Mouse (Mus musculus) layer of hippocampus, postnatal 36 days (tissue): ENCODE measurements around the gene Kdm2b. TPM values are rescaled to one million over a fixed set of nuclear protein-coding genes. Genes with fewer than 3 reads are reported as not detected.

Experiments
- DNase-seq, 2 experiments: peaks; one replicate each; pipeline ENCODE4 v3.0.0; 2022
- total RNA-seq, 2 experiments: library from RNA; stranded (reverse); gene quantifications; 2 replicates each; pipeline ENCODE4 v1.2.3; 2021

Gene Kdm2b
- total RNA-seq, 2 experiments from 2014 or later = 35.3 to 43.9 TPM

- peak in 1 of 2 experiments; percentile 45 for DNase-seq
These were observed 17.5 kb downstream of the Kdm2b start for GRCm38 (mm10) chr5:122972116-122972515.

- no peak for DNase-seq
These were observed 18.2 kb downstream of the Kdm2b start for GRCm38 (mm10) chr5:122971438-122971837.

GRCm38 (mm10) chr5:122970056-122970455 is 19.6 kb downstream of the Kdm2b start:
- no peak for DNase-seq

GRCm38 (mm10) chr5:122968322-122968721 is 21.3 kb downstream of the Kdm2b start:
- DNase-seq = peak; percentile 66 to 74

GRCm38 (mm10) chr5:122965427-122965826 is 24.2 kb downstream of the Kdm2b start:
- DNase-seq = no peak

GRCm38 (mm10) chr5:122964853-122965252 is 24.8 kb downstream of the Kdm2b start:
- DNase-seq = no peak

GRCm38 (mm10) chr5:122961905-122962304 is 27.7 kb downstream of the Kdm2b start:
- DNase-seq = no peak

GRCm38 (mm10) chr5:122959391-122959790 is 30.2 kb downstream of the Kdm2b start:
- DNase-seq = no peak

GRCm38 (mm10) chr5:122956059-122956458 is 33.6 kb downstream of the Kdm2b start:
- DNase-seq = no peak

GRCm38 (mm10) chr5:122951913-122952641 is 37.5 kb downstream of the Kdm2b start:
- DNase-seq = peak in 1 of 2 experiments; percentile 21

- peak; percentile 25 to 44 for DNase-seq
These were observed 38.3 kb downstream of the Kdm2b start for GRCm38 (mm10) chr5:122951056-122951912.

- peak; percentile 60 to 76 for DNase-seq
These were observed 39.2 kb downstream of the Kdm2b start for GRCm38 (mm10) chr5:122950329-122950953.

- no peak for DNase-seq
These were observed 40.5 kb downstream of the Kdm2b start for GRCm38 (mm10) chr5:122949101-122949500.

- DNase-seq = no peak
These were observed 42.1 kb downstream of the Kdm2b start for GRCm38 (mm10) chr5:122947534-122947933.

GRCm38 (mm10) chr5:122938676-122939075 is 50.9 kb downstream of the Kdm2b start:
- no peak for DNase-seq

GRCm38 (mm10) chr5:122937958-122938540 is 51.6 kb downstream of the Kdm2b start:
- DNase-seq = no peak

GRCm38 (mm10) chr5:122937031-122937430 is 52.6 kb downstream of the Kdm2b start:
- no peak for DNase-seq

GRCm38 (mm10) chr5:122935810-122936209 is 53.8 kb downstream of the Kdm2b start:
- DNase-seq = no peak

GRCm38 (mm10) chr5:122930991-122931390 is 58.6 kb downstream of the Kdm2b start:
- DNase-seq = no peak

- no peak for DNase-seq
These were observed 61.3 kb downstream of the Kdm2b start for GRCm38 (mm10) chr5:122928293-122928692.

- DNase-seq = no peak
These were observed 61.9 kb downstream of the Kdm2b start for GRCm38 (mm10) chr5:122927703-122928102.

- DNase-seq = no peak
These were observed 62.5 kb downstream of the Kdm2b start for GRCm38 (mm10) chr5:122927092-122927491.

- no peak for DNase-seq
These were observed 63.3 kb downstream of the Kdm2b start for GRCm38 (mm10) chr5:122926341-122926740.
